Mouse (Mus musculus) liver, embryonic 14 days (tissue): ENCODE results near the gene Mfsd5. TPM values are rescaled to one million over a fixed set of nuclear protein-coding genes. Genes with fewer than 3 reads are reported as not detected.

ENCODE experiments used
- polyA plus RNA-seq: library from polyadenylated mRNA; depleted of rRNA; stranded (reverse); fragments of >200 nt; gene quantifications from 2 replicates; pipeline ENCODE4 v1.2.3, GENCODE M21; 2012; rRNA removed

Mfsd5 gene
- 11.1 and 12.9 TPM in 2 replicates for polyA plus RNA-seq

GRCm38 (mm10) chr15:102279092-102279782 is at the start of gene Mfsd5:
Gene Mfsd5 (plus strand): TSS chr15:102279454.

GRCm38 (mm10) chr15:102231748-102232147 is 47.5 kb upstream of the Mfsd5 start, which contains the start of gene Itgb7:
Gene Itgb7 (minus strand): TSS chr15:102231944.

GRCm38 (mm10) chr15:102257202-102258075 is 21.8 kb upstream of the Mfsd5 start, which contains the start of gene Rarg:
Gene Rarg (minus strand): TSS chr15:102257517.

GRCm38 (mm10) chr15:102270274-102270960 is 8.8 kb upstream of the Mfsd5 start, which contains the start of gene Gm9918:
Gene Gm9918 (plus strand): TSS chr15:102270563.

GRCm38 (mm10) chr15:102295633-102296367 is 16.5 kb downstream of the Mfsd5 start, which contains the start of gene Espl1:
Gene Espl1 (plus strand): TSS chr15:102296266.

GRCm38 (mm10) chr15:102326022-102326576 is 46.8 kb downstream of the Mfsd5 start, which contains the start of gene Pfdn5:
Gene Pfdn5 (plus strand): TSS chr15:102326116.

Other genes starting within 250 kb of the Mfsd5 start
- 72.9 and 76.9 TPM in 2 replicates for gene Eif4b, start 205.7 kb upstream of the Mfsd5 start, polyA plus RNA-seq
- gene Tns2, start 179.0 kb upstream of the Mfsd5 start, polyA plus RNA-seq, result 4.7 and 5.4 TPM in 2 replicates
- 12.4 TPM in 2 replicates for gene Spryd3, start 143.2 kb upstream of the Mfsd5 start, polyA plus RNA-seq
- 0.50 and 0.66 TPM in 2 replicates for gene Igfbp6, start 135.1 kb upstream of the Mfsd5 start, polyA plus RNA-seq
- 30.7 and 35.5 TPM in 2 replicates for gene Soat2, start 128.9 kb upstream of the Mfsd5 start, polyA plus RNA-seq
- gene Zfp740, start 76.2 kb upstream of the Mfsd5 start, polyA plus RNA-seq, result 15.1 and 17.1 TPM in 2 replicates
- gene Csad, start 74.7 kb upstream of the Mfsd5 start, polyA plus RNA-seq, result 15.4 and 20.0 TPM in 2 replicates
- gene Itgb7, start 47.5 kb upstream of the Mfsd5 start, polyA plus RNA-seq, result 2.2 and 2.3 TPM in 2 replicates
- 2.0 and 2.1 TPM in 2 replicates for gene Rarg, start 21.9 kb upstream of the Mfsd5 start, polyA plus RNA-seq
- 0.03 TPM in 2 replicates for gene Gm9918, start 8.9 kb upstream of the Mfsd5 start, polyA plus RNA-seq
- gene Espl1, start 16.8 kb downstream of the Mfsd5 start, polyA plus RNA-seq, result 14.5 and 18.7 TPM in 2 replicates
- 84.4 and 85.9 TPM in 2 replicates for gene Pfdn5, start 46.7 kb downstream of the Mfsd5 start, polyA plus RNA-seq
- 27.0 and 31.6 TPM in 2 replicates for gene Myg1, start 52.3 kb downstream of the Mfsd5 start, polyA plus RNA-seq
- 31.9 and 34.2 TPM in 2 replicates for gene Aaas, start 71.3 kb downstream of the Mfsd5 start, polyA plus RNA-seq
- 0.03 and 0.05 TPM in 2 replicates for gene Sp7, start 87.7 kb downstream of the Mfsd5 start, polyA plus RNA-seq
- gene Sp1, start 126.7 kb downstream of the Mfsd5 start, polyA plus RNA-seq, result 10.2 and 11.4 TPM in 2 replicates
- gene Amhr2, start 165.9 kb downstream of the Mfsd5 start, polyA plus RNA-seq, result 0.08 and 0.09 TPM in 2 replicates
- 72.5 and 88.4 TPM in 2 replicates for gene Prr13, start 179.6 kb downstream of the Mfsd5 start, polyA plus RNA-seq
- 197 and 256 TPM in 2 replicates for gene Pcbp2, start 191.1 kb downstream of the Mfsd5 start, polyA plus RNA-seq
- gene Gm10337, start 224.3 kb downstream of the Mfsd5 start, polyA plus RNA-seq, result not detected in 2 replicates
- gene Map3k12, start 237.6 kb downstream of the Mfsd5 start, polyA plus RNA-seq, result 0.95 and 1.3 TPM in 2 replicates
- 36.1 and 41.9 TPM in 2 replicates for gene Tarbp2, start 238.7 kb downstream of the Mfsd5 start, polyA plus RNA-seq
- 1.1 and 1.6 TPM in 2 replicates for gene Npff, start 245.5 kb downstream of the Mfsd5 start, polyA plus RNA-seq